Mouse (Mus musculus): ENCODE results near the gene Rnf144b.

Gene Rnf144b

GRCm38 (mm10) chr13:47223576-47224538, 101.4 kb downstream of the Rnf144b start:
- no peak for DNase-seq

GRCm38 (mm10) chr13:47224648-47225323, 102.3 kb downstream of the Rnf144b start:
- DNase-seq: no peak

DNA sequence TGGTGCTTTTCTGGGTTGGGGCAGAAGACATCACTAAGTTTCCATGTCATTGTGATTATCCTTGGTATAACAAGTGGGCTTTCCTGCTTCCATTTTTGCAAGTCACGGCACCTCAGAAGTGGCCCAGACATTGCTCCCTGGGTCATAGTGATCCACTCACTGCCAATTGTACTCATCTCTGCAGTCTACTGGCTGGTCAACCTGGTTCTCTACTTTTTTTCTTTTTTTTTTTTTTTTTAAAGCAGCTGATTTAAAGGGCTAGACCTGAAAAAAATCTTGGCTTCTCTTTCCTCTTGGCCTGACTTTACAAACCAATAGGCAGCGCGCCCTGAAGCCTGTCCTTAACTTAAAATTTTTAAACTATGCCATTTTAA, 102.9 kb downstream of the Rnf144b start:
- no peak for DNase-seq

GRCm38 (mm10) chr13:47225802-47226201, 103.3 kb downstream of the Rnf144b start:
- no peak for DNase-seq

GRCm38 (mm10) chr13:47226521-47226920, 104.1 kb downstream of the Rnf144b start:
- DNase-seq: peak in 1 of 2 experiments; percentile 3

DNA sequence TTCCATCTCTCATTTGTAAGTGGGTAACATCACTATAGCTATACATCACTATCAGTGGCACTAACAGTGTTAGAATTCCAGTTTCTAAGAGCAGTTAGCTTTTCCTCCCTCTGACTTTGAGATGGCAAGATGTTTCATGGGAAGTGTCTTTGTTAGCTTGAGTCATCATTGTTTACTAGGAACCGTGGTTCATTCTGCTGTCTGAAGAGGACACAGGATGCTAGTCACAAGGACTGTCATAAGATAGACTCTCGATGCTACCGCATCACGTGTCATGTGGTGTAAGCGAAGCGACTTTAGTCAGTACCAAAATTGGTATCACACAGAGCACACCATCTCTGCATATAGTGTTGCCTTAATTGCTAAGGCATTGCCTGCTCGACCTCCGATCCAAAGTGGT, 105.7 kb downstream of the Rnf144b start:
- DNase-seq: no peak

DNA sequence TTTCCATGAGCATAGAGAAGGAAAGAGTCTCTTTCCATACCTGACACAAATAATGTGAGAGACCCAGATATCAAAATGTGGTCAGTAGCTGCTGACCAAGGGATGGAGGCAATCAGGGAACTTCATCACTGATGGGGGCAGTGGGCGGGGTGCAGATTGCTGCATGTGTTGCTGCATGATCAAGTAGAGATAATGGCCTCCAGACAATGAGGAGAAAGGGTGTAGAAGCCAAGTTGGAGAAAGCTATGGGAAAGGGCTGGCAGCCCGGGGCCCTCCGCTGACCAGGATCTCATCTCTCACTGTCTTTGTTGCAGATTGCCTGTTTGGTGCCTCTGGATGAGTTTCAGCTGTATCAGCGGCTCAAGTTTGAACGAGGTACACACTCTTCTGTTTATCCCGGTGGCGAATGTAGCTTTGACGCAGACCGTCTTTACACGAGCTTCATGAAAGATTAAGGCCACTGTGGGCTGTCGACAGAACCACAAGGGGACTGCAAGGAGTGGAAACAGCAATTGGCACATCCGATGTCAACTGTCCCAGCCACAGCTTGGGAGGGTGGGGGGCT, 106.3 kb downstream of the Rnf144b start:
- no peak for DNase-seq

DNA sequence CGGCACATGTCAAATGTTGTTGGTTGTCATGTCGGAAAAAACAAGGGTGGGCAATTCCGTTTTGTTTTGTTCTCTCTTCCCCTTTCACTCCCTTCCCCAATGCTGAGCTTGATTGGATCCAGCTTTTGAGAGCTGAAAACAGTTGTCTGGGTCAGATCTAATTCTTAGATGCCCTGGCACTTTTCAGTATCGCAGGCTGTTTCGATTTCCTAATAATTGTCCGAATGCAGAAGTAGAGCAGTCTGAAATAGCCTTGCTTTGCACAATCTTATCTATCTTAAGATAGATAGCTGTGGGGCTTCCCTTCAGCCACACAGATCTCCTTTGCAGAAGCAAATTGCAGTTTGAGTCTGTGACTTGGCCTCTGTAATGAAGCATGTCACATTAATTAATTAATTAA, 109.7 kb downstream of the Rnf144b start:
- no peak for DNase-seq

DNA sequence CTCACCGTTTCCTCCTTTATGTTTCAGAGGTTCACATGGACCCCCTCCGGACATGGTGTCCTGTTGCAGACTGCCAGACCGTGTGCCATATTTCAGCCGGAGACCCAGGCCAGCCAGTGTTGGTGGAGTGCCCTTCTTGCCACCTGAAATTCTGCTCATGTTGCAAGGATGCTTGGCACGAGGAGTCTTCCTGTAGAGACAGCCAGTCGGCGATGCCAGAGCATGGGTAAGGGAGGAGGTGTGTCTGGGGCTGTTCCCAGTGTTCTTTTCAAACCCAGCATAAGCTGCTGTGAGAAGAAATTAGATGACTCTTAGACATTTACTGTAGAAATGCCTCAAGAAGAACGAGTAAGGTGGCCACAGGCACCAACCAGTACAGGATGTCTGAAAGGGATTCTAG, 114.9 kb downstream of the Rnf144b start:
- DNase-seq: no peak

DNA sequence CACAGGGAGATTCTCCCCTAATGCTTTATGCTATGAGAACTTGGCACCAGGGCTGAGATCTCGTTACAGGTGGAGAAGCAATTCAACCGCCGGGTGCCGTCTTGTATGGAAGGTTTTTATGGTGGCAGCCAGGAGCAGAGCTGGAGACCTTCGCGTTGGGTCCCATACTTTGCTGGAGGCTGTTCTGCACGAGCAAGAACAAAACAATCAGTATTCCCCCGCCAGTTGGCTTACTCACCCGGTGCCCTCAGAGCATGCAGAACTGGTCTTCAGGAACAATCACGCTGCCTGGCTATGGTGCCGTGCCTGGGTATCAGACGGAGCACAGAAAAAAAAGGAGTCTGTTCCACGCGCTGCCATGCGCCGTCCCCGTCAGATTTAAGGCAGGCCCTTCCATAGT, 115.7 kb downstream of the Rnf144b start:
- no peak for DNase-seq

DNA sequence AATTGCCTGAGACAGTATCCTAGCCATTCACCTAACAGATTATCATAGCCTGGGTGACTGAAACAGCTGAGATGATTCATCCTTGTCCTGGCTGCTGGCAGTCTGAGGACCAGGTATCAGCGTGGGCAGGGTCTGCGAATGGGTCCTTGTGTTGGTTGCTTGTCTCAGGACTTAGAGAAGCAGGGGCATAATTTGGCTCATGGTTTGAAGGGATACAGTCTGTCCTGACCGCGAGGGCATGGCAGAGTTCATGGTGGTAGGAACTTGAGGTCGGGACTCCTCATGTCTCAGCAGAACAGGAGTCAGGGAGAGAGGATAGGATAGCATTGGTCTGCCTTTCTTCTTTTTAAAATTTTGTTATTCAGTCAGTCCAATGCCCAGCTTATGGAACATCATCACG, 121.1 kb downstream of the Rnf144b start:
- DNase-seq: no peak

- DNase-seq: no peak
Observed at GRCm38 (mm10) chr13:47244771-47245170, 122.3 kb downstream of the Rnf144b start.

- DNase-seq: no peak
Observed at GRCm38 (mm10) chr13:47246459-47246858, 124.0 kb downstream of the Rnf144b start.

- DNase-seq: no peak
Observed at GRCm38 (mm10) chr13:47247156-47247800, 124.8 kb downstream of the Rnf144b start.

- DNase-seq: no peak
Observed at GRCm38 (mm10) chr13:47248289-47249010, 126.0 kb downstream of the Rnf144b start.

DNA sequence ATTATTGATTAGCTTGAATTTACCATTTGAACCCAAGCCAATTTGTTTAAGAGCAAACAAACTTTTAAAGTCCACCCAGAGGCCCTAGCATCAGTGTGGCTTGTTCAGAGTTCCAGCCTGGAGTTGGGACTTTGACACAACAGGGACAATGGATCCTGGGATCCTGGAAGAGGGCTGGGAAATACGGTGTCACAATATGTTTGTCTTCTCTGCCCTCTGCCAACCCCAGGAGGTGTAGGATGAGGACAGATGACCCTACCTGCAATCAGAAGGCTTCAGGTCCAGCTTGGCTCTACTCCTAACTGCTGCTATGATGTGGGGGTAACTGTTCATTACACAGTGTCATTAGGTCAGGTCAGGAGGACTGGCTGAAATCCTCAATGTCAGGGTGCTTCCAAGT, 128.2 kb downstream of the Rnf144b start:
- no peak for DNase-seq

DNA sequence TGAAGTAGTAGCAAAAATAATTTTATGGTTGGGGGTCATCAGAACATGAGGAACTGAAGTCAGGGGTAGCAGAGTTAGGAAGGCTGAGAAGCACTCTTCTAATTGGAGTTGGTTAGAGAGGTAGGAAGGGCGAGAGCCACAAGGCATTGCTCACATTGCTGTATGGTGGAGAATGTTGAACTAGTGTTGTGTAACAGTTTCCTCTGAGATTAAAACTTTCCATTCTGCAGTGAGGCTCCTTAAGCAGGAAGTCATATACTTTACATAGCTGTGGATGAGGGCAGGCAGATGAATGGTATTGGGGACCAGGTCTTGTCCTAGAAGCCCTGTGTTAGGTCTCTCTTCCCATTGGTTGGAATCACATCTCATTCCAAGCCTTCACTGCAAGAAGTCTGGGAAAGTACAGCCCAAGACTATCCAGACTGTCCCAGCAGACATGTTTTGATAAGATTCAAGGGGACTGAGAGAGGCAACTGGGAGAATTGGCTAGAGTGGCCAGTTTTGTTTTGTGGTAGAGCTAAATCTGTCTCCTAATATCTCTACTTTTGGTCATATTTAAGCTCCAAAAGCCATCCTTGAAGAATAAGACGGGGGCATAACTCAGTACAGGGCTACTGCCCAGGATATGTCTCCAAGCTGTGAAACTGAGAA, 128.8 kb downstream of the Rnf144b start:
- no peak for DNase-seq

- DNase-seq: no peak
Observed at GRCm38 (mm10) chr13:47253711-47254110, 131.3 kb downstream of the Rnf144b start.

DNA sequence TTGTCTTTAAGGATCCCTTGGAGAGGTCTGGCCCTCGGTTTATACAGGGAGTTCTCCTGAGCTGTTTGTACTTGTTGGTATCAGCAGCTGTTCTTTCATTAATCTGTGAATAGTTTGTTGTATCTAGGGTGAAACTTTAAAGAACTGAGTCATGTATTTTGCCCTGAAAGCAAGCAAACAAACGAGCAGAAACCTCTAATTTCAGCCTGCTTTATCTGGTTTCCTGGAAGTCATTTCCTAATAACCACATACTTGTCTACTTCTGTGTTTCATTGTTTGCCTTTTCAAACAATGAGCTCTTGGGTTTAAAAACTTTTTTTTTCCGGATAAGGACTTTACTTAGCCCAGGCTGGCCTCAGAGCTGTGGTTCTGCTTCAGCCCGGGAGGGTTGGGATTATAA, 136.8 kb downstream of the Rnf144b start:
- DNase-seq: no peak

DNA sequence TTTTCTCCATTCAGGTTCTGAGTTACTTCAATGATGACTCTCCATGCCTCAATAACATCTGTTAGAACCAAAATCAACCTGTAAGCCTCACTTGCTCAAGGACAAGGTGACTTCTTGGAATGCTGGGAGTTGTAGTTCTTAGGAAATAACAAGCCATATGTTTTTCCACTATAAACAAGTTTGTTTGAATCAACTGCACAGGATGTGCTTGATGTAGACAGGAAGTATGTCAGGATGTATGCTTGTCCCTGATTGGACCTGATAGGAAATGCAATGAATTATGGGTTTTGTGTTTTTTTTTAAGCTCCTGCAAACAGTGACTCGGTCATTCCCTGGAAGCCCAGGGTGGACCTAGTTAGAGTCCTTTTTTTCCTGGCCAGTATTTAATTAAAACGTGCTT, 139.5 kb downstream of the Rnf144b start:
- no peak for DNase-seq

GRCm38 (mm10) chr13:47264382-47264781, 141.9 kb downstream of the Rnf144b start:
- no peak for DNase-seq

DNA sequence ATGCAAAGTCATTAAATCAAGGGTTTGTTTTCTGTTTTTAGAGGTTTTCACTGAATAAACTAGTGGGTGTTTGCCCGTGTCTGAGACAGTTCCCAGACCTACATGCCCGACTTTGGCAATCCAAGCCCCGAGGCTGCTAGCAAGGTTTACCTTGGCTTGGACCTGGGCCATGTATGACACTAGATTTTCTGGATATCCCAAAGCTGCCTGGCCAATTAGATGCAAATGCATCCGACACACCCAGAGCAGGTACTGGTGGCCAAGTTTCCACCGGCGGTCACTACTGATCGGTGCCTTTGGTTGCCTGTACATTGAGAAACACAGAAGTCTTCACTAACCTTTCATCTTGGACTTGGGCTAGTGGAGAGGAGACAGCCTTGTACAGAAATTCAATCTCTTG, 144.0 kb downstream of the Rnf144b start:
- DNase-seq: no peak
